Mouse (Mus musculus) layer of hippocampus, postnatal 10 days (tissue): ENCODE data around the gene Kirrel3. TPM values are rescaled to one million over a fixed set of nuclear protein-coding genes. Genes with fewer than 3 reads are reported as not detected.

Experiments used
- DNase-seq, 2 experiments: peaks; one replicate each; pipeline ENCODE4 v3.0.0; 2021; ENCODE audit warnings: low spot score in 2 of 2
- total RNA-seq, 2 experiments: library from RNA; stranded (reverse); gene quantifications; 2 replicates each; pipeline ENCODE4 v1.2.3; 2021

Kirrel3 gene
- total RNA-seq, 2 experiments from 2014 or later: 46.5 to 47.1 TPM

GRCm38 (mm10) chr9:35018056-35018455, 532.4 kb downstream of the Kirrel3 start:
- DNase-seq: no peak

GRCm38 (mm10) chr9:35019372-35019771, 533.7 kb downstream of the Kirrel3 start:
- peak; percentile 71 to 81 for DNase-seq

GRCm38 (mm10) chr9:35020015-35020653, 534.4 kb downstream of the Kirrel3 start:
- DNase-seq: no peak

DNA sequence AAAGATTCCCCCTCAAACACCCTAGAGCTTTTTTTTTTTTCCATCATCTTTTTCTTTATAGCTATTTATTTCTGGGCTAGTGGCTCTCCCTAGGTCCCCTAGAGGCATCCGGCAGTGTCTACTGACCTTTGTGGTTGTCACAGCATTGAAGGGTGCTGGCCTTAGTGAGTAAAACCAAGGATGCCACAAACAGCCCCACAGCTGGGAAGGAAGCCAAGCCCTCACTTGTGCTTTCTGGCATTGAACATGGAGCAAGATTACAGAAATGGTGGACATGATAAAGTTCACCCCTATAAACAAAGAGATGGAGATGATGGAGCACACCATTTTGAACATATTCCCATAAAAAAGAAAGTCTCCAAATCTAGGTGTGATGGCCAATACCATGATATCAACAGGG, 536.0 kb downstream of the Kirrel3 start:
- no peak for DNase-seq

DNA sequence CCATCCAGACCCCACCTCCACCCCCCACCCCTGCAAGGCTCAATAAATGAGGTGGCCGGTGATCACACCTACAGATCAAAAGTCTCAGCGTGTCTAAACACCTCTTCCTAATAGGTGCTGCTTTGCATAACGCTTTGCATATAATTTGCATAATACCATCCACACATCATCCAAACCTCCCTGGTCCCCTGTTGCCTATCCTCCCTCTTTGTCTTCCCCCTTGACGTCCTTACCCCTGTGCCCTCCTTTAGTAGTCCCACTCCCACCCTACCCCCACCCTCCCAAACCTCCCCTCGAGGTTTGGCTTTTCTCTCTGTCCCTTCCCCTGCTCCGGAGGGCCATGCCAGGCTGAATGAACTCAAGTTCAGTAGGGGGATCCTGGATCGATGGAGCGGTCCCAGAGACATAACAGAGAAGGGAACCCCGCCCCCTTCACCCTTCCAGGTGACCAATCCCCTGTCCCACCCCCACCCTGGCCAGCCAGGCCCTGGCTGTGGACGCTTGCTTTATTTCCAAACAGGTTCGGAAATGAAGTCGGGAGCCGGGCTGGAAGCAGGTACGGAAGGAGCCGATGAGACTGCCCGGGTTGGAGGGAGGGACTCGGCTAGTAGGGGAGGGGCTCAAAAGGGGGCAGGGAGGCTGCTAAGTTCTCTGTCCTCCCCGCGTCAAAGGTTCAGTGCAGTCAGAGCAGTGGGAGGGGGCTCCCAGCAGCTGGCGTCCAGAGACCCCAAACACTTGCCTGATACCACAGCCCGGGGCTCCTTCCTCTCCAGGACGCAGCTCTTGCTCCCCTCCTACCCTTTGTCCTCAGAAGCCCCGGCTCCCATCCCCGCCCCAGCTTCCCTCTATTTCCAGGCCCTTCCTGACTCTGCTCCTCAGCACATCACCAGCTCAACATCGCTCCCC, 539.1 kb downstream of the Kirrel3 start:
- DNase-seq: no peak

DNA sequence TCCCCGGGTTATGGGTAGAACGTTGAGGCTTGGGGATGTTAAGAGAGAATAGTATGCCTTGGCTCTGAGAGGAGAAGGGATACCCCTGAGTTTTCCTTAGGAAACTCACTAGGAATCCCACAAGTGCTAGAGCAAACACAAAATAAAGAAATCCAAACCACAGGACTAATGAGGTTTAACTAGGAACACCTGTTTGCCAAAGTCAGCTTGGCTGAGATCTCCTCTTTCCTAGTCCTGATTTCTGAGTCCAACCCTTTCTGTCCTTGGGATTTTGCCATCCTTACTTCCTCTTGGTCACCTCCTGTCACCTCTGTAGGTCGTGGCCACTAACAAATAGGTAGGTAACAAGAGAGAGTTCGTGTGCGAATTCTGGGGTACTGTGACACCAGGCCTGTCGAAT, 540.6 kb downstream of the Kirrel3 start:
- DNase-seq: no peak

- no peak for DNase-seq
These were observed 541.2 kb downstream of the Kirrel3 start for GRCm38 (mm10) chr9:35026897-35027311.

DNA sequence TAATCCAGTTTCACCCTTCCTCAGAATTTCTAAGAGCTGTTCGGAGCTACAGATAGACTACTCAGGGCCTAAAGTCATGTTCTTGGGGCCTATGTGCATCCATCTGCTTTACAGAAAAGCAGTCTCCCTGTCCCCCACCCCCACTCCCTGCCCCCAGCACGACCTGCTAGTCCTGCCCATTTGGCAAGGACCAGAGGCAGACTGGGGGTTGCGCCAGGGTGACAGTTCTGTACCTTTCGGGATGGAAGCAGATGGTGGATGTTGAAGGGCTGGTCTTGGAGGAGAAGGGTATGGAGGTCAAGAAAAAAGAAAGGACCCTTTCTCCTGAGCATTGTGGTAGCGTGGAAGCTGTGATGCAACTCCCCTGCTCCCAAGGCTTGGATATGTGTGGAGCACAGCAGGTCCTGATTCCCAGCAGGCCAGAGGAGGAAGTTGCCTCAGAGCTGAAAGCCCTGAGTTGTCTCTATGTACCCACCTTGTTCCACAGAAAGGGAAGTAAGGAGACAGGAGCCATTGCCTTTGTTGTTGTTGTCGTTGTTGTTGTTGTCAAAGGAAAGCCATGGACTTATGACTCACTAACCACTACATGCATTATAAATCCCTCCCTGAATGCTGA, 541.8 kb downstream of the Kirrel3 start:
- no peak for DNase-seq

DNA sequence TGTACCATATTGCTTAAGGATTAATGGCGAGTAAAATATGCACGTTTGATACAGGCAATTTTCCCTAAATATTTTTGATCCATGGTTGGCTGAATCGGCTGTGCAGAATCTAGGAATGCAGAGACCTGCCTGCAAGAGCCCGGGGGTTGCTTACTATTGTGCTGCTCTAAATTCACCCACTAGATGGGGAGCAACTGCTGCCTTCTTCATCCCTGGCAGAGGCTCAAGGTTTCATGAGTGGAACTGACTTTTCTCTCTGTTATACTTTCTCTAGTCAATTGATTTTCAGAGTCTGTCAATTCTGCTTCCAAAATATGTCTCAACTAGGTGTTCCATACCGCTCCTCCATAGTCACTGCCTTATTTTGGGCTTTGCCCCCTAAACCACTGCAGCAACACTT, 545.1 kb downstream of the Kirrel3 start:
- peak; percentile 54 to 61 for DNase-seq

DNA sequence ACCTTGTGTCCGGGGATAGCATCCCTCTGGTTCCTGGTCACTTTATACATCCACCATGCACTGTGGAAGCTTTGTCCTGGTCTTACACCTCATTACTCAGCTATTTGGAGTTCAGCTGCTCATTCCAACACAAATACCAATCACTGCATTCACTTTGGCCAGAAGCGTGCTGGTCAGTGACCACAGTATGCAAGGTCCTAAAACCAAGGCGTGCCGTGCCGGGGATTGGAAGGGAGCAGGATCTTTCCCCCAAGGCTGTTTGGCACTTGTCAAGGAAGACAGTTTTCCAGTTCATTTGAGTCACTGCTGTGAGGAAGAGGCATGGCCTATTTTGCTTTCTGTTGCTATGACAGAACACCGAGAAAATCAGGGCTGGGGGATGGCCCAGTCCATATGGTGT, 546.8 kb downstream of the Kirrel3 start:
- no peak for DNase-seq

GRCm38 (mm10) chr9:35035074-35035473, 549.4 kb downstream of the Kirrel3 start:
- no peak for DNase-seq

- DNase-seq: no peak
These were observed 553.4 kb downstream of the Kirrel3 start for GRCm38 (mm10) chr9:35038922-35039586.

DNA sequence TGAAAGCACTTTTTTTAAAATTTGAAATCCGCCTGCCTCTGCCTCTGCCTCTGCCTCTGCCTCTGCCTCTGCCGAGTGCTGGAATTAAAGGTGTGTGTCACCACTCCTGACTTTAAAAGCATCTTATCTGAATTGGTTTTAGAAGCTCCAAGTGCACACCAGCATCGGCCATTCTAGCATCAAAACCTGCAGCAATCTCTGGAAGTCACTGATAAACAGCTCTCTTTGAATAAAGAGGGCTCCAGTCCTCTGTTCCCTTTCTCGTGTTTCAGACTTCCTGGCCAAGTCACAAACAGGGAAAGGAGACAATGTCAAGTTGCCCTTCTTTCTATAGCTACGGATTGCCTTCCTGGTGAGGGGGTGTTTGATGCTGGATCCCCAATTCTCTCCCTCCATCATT, 554.2 kb downstream of the Kirrel3 start:
- DNase-seq: no peak

GRCm38 (mm10) chr9:35041493-35041892, 555.8 kb downstream of the Kirrel3 start:
- DNase-seq: no peak

GRCm38 (mm10) chr9:35043619-35044018, 557.9 kb downstream of the Kirrel3 start:
- DNase-seq: no peak

GRCm38 (mm10) chr9:35044458-35044857, 558.8 kb downstream of the Kirrel3 start:
- DNase-seq: no peak

- DNase-seq: no peak
These were observed 559.4 kb downstream of the Kirrel3 start for GRCm38 (mm10) chr9:35045031-35045531.

GRCm38 (mm10) chr9:35045756-35046155, 560.1 kb downstream of the Kirrel3 start:
- DNase-seq: peak; percentile 40 to 52

DNA sequence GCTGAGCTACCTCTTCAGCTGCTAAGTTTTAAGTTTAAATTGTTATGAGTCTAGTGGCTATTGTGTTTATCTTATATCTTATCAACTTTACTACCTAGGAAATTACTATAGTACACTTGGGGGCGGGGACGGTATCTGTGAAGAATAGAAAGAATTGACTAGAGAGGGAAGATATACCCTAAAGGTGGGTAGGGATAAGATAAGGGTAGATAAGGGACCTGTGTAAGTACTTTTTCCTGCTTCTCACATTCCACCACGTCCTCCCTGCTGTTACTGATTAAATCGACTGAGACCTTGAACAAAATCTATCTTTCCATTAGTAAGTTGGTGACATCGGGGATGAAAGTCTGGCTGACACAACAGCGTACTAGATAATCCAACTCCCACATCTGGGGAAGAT, 562.8 kb downstream of the Kirrel3 start:
- DNase-seq: no peak

DNA sequence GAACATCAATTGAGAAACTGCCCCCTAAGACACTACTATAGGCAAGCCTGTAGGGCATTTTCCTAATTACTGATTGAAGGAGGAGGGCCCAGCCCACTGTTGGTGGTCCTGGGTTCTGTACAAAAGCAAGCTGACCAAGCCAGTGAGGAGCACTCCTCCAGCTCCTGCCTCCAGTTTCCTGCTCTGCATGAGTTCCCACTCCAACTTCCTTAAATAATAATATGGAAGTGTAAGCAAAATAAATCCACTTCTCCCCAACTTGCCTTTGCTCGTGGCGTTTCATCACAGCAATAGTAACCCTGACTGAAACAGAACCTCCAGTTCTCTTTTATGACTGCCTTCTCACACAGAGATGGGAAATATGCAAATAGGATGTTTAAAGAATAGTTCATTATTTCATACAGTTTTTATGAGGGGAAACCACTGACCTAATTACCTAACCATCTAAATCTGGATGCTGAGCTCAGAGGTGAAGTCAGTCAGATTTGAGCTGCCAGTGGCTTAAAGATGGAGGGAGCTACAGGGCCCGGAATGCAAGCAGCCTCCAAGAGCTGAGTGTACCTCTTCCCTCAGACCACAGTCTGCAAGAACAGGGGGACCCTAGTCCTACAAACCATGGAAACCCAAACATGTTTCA, 564.3 kb downstream of the Kirrel3 start:
- DNase-seq: no peak
